In the genomic region with DNA sequence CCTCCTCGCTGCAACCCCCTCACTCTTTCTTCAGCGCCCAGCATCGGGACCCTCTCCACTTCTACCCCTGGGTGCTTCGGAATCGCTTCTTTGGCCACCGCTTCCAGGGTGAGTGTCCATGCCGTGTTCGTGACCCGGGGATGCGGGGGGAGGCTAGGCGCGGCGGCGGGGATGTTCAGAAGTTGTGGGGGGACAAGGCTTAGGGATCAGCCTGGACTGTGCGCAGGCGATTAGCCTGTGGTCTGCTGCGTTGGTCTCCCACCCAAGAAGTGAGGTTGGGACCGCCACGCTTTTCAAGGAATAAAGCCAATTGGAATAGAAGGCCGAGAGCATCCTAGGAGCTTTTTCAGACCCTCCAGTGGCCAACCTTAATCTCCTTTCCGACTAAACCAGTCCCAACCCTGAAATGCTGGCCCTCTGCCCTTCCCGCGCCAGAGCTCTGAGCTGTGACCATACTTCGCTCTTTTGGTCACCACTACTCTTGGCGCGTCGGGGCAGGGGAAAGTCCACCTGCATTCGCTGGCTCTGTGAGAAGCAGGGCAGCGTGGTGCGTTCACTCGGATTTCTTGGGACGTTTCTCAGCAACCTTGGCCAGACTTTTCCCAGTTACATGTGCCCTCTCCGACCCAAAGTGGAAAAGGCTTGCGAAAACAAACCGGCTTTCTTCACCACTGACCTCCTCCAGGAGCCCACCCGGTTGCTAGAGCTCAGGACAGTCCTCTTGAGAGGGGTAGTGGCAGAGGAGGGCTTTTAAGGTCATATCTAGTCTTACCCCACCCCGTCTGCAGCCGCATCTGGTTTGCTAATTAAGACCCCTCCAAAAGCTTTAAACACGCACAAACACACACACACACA, we compare ENCODE assay signal across 7 mouse cellular contexts. TPM values are rescaled to one million over a fixed set of nuclear protein-coding genes. Genes with fewer than 3 reads are reported as not detected.
DNase-seq lines count a peak whose midpoint lies in the region; ATAC-seq and TF ChIP-seq lines count a peak whose summit lies in the region.

No protein-coding gene starts in this region.

- no peak overlapping the region for H3K27ac ChIP-seq in intestine, postnatal 0 days (ENCODE audit: low read depth, low read length)
- no peak overlapping the region for H3K27ac ChIP-seq in liver, postnatal 0 days (ENCODE audit: low read depth)

- ATAC-seq in intestine, postnatal 0 days = no peak
- ATAC-seq in liver, postnatal 0 days = no peak

- no peaks in the 10 kb centered on the region for H3K9me3 ChIP-seq in intestine, postnatal 0 days (ENCODE audit: control insufficient read depth)
- no peaks in the 10 kb centered on the region for H3K9me3 ChIP-seq in liver, postnatal 0 days (ENCODE audit: low read length)

- no peak overlapping the region for H3K9ac ChIP-seq in intestine, postnatal 0 days (ENCODE audit: low read depth, low read length)
- H3K9ac ChIP-seq in liver, postnatal 0 days (replicated peaks) = no peak overlapping the region

- H3K36me3 ChIP-seq in intestine, postnatal 0 days (ENCODE audit: control insufficient read depth, insufficient read depth) = no peaks in the 10 kb centered on the region
- H3K36me3 ChIP-seq in liver, postnatal 0 days (replicated peaks; ENCODE audit: insufficient read depth, low read length) = no peaks in the 10 kb centered on the region

- peak; percentile 26 for DNase-seq in R1 (ENCODE audit: low read depth, low spot score)
- DNase-seq in embryo, embryonic 9.5 days (ENCODE audit: extremely low spot score) = peak; percentile 46
- DNase-seq in liver, postnatal 0 days = no peak
- no peak for DNase-seq in ovary, postnatal 36 days (ENCODE audit: low spot score)
- no peak for DNase-seq in urinary bladder, postnatal 14 days (ENCODE audit: low spot score)
- DNase-seq in right cerebral cortex, postnatal 25 days = no peak

- peaks cover 87% of the 10 kb centered on the region for H3K27me3 ChIP-seq in intestine, postnatal 0 days (replicated peaks; ENCODE audit: control insufficient read depth, insufficient read depth, low read length)
- H3K27me3 ChIP-seq in liver, postnatal 0 days (ENCODE audit: insufficient read depth, low read length) = peaks cover 87% of the 10 kb centered on the region

- 3% methylated on average over 39 of the region's 39 CpGs for WGBS in intestine, postnatal 0 days
- 3% methylated on average over 39 of the region's 39 CpGs for WGBS in liver, postnatal 0 days (ENCODE audit: insufficient replicate concordance)

- no peak for TF ChIP-seq EP300 in liver, postnatal 0 days (IDR thresholded peaks at IDR 0.05; ENCODE audit: low read depth)

- no peaks in the 10 kb centered on the region; the same call in 1 of the 2 replicates for H3K4me1 ChIP-seq in intestine, postnatal 0 days (replicated peaks; ENCODE audit: control insufficient read depth, insufficient read depth, low read length)
- H3K4me1 ChIP-seq in liver, postnatal 0 days (ENCODE audit: insufficient read depth) = peaks cover 7% of the 10 kb centered on the region

- no peak for TF ChIP-seq CTCF in intestine, postnatal 0 days (IDR thresholded peaks at IDR 0.05; ENCODE audit: low read depth)
- TF ChIP-seq CTCF in liver, postnatal 0 days (IDR thresholded peaks at IDR 0.05; ENCODE audit: low read depth) = no peak

- peak overlapping the region; percentile 38 for H3K4me3 ChIP-seq in intestine, postnatal 0 days (ENCODE audit: low read depth, low read length)
- peak overlapping the region; percentile 25; the same call in 1 of the 2 replicates for H3K4me3 ChIP-seq in liver, postnatal 0 days (ENCODE audit: low read depth, low read length)

- H3K4me2 ChIP-seq in intestine, postnatal 0 days (replicated peaks; ENCODE audit: low read depth) = peak overlapping the region; percentile 67
- peak overlapping the region; percentile 53 for H3K4me2 ChIP-seq in liver, postnatal 0 days (ENCODE audit: low read depth, low read length)

RNA-seq across cellular contexts. Expression of a gene that starts 1.2 kb away (rescaled TPM):
- polyA plus RNA-seq in intestine, postnatal 0 days (2015; fragmentation: Nextera tagmentation; extraction: Ambion mirVana) = not detected in 2 replicates
- not detected in 2 replicates for polyA plus RNA-seq in liver, postnatal 0 days (2015; fragmentation: Nextera tagmentation; extraction: Ambion mirVana)

RNA-seq across cellular contexts. Expression of a gene that starts 50.9 kb away (rescaled TPM):
- polyA plus RNA-seq in intestine, postnatal 0 days (2015; fragmentation: Nextera tagmentation; extraction: Ambion mirVana) = 66.2 and 70.7 TPM in 2 replicates
- polyA plus RNA-seq in liver, postnatal 0 days (2015; fragmentation: Nextera tagmentation; extraction: Ambion mirVana) = 61.1 and 62.6 TPM in 2 replicates

Comparison
In these comparisons a context has a peak if more than half of its experiments do, and no peak if none do; other contexts are left out.
1. DNase-seq: peak in R1 (single experiment) and embryo, embryonic 9.5 days (single experiment); none in liver, postnatal 0 days (single experiment), ovary, postnatal 36 days (single experiment), urinary bladder, postnatal 14 days (single experiment) and right cerebral cortex, postnatal 25 days (single experiment).